Mouse (Mus musculus) intestine, embryonic 14.5 days (tissue): ENCODE results near the gene Prrc2a. TPM values are rescaled to one million over a fixed set of nuclear protein-coding genes. Genes with fewer than 3 reads are reported as not detected.

ENCODE experiments used
- ATAC-seq: fragments of 200-750 bp; cut with Nextera tagmentation; replicated peaks from 2 replicates; pipeline ENCODE4 v1.8.0; 2017; ENCODE audit warnings: low read depth, moderate number of reproducible peaks, moderate TSS enrichment, moderate library complexity; ENCODE audit not compliant: low FRiP score, low TSS enrichment
- DNase-seq: peaks from one replicate; pipeline ENCODE4 v3.0.0-alpha.2; 2018; ENCODE audit warnings: low spot score
- H3K27ac ChIP-seq: fragments of 300-500 bp; sonication (generic); 2 replicates; pipeline ENCODE4 v1.5.1; 2014; ENCODE audit warnings: low read depth, mild to moderate bottlenecking, control low read depth
- H3K27me3 ChIP-seq: fragments of 300-500 bp; sonication (generic); replicated peaks from 2 replicates; pipeline ENCODE4 v1.6.1; 2014; ENCODE audit warnings: low read length, control low read depth; ENCODE audit not compliant: control insufficient read depth, insufficient read depth
- H3K36me3 ChIP-seq: fragments of 300-500 bp; sonication (generic); 2 replicates; pipeline ENCODE4 v1.6.1; 2014; ENCODE audit warnings: low read length, control low read depth; ENCODE audit not compliant: control insufficient read depth, insufficient read depth
- H3K4me1 ChIP-seq: fragments of 300-500 bp; sonication (generic); replicated peaks from 2 replicates; pipeline ENCODE4 v1.6.1; 2014; ENCODE audit warnings: low read length, control low read depth, mixed read lengths; ENCODE audit not compliant: control insufficient read depth, insufficient read depth
- H3K4me2 ChIP-seq: fragments of 300-500 bp; sonication (generic); 2 replicates; pipeline ENCODE4 v1.6.1; 2014; ENCODE audit warnings: low read length
- H3K4me3 ChIP-seq: fragments of 300-500 bp; sonication (generic); 2 replicates; pipeline ENCODE4 v1.5.1; 2014; ENCODE audit warnings: low read depth, low read length, control low read depth, mixed read lengths
- H3K9ac ChIP-seq: fragments of 300-500 bp; sonication (generic); 2 replicates; pipeline ENCODE4 v1.6.1; 2014; ENCODE audit warnings: mild to moderate bottlenecking, low read length
- H3K9me3 ChIP-seq: fragments of 300-500 bp; sonication (generic); 2 replicates; pipeline ENCODE4 v1.6.1; 2016; ENCODE audit warnings: low read length, control low read depth; ENCODE audit not compliant: control insufficient read depth
- WGBS: fragments of 180-500 bp; shearing (Covaris S2); extraction: QIAGEN DNeasy Blood & Tissue Kit; methylation state at CpG from one replicate; pipeline ENCODE4 v1.1.7; 2014; 5-methylcytosine and 5-hydroxymethylcytosine counted together
- polyA plus RNA-seq: library from polyadenylated mRNA; unstranded; fragments of >200 nt; fragmentation: Nextera tagmentation; extraction: Ambion mirVana; gene quantifications from 2 replicates; pipeline ENCODE4 v1.2.1, GENCODE M21; 2014

Prrc2a gene
- polyA plus RNA-seq, 1 experiment from 2014 or later, result 186 TPM

- H3K4me3 ChIP-seq, result no peak overlapping the region
- peaks cover 19% of the 10 kb centered on the region for H3K4me1 ChIP-seq
- ATAC-seq (no peak), DNase-seq (no peak)
- H3K9ac ChIP-seq, result no peak overlapping the region
- no peak overlapping the region for H3K27ac ChIP-seq
- no peaks in the 10 kb centered on the region for H3K9me3 ChIP-seq
- peaks cover 62% of the 10 kb centered on the region for H3K36me3 ChIP-seq
- no peak overlapping the region for H3K4me2 ChIP-seq
- WGBS, result 84% methylated on average over 11 of the region's 11 CpGs
- H3K27me3 ChIP-seq, result no peaks in the 10 kb centered on the region
Measured at GRCm38 (mm10) chr17:35161421-35161820, 3.3 kb downstream of the Prrc2a start.

- Histone ChIP-seq H3K9ac (no peak overlapping the region), H3K27ac (no peak overlapping the region), H3K27me3 (no peaks in the 10 kb centered on the region), H3K4me3 (no peak overlapping the region), H3K4me2 (no peak overlapping the region), H3K4me1 (peaks cover 10% of the 10 kb centered on the region), H3K9me3 (no peaks in the 10 kb centered on the region), H3K36me3 (peaks cover 80% of the 10 kb centered on the region)
- WGBS, result 91% methylated on average over 7 of the region's 7 CpGs
- DNase-seq, result no peak
- ATAC-seq, result no peak
Measured at GRCm38 (mm10) chr17:35159638-35160037, 5.1 kb downstream of the Prrc2a start.

GRCm38 (mm10) chr17:35158850-35159593, 5.7 kb downstream of the Prrc2a start:
- no peak overlapping the region for H3K27ac ChIP-seq
- DNase-seq (no peak), ATAC-seq (no peak)
- H3K9ac ChIP-seq, result no peak overlapping the region
- peaks cover 10% of the 10 kb centered on the region for H3K4me1 ChIP-seq
- H3K4me2 ChIP-seq, result no peak overlapping the region
- peaks cover 86% of the 10 kb centered on the region for H3K36me3 ChIP-seq
- WGBS, result 92% methylated on average over 16 of the region's 16 CpGs
- H3K4me3 ChIP-seq, result no peak overlapping the region
- H3K27me3 ChIP-seq, result no peaks in the 10 kb centered on the region
- H3K9me3 ChIP-seq, result no peaks in the 10 kb centered on the region

- no peak overlapping the region for H3K9ac ChIP-seq
- DNase-seq, result no peak
- no peaks in the 10 kb centered on the region for H3K9me3 ChIP-seq
- H3K27me3 ChIP-seq, result no peaks in the 10 kb centered on the region
- no peak for ATAC-seq
- H3K4me2 ChIP-seq, result no peak overlapping the region
- H3K4me1 ChIP-seq, result peaks cover 3% of the 10 kb centered on the region
- no peak overlapping the region for H3K27ac ChIP-seq
- 89% methylated on average over 8 of the region's 8 CpGs for WGBS
- H3K36me3 ChIP-seq, result peaks cover 97% of the 10 kb centered on the region
- H3K4me3 ChIP-seq, result no peak overlapping the region
Measured at GRCm38 (mm10) chr17:35157661-35158175, 7.0 kb downstream of the Prrc2a start.

GRCm38 (mm10) chr17:35157254-35157653, 7.4 kb downstream of the Prrc2a start:
- Histone ChIP-seq H3K4me1 (no peaks in the 10 kb centered on the region), H3K4me2 (no peak overlapping the region), H3K27ac (no peak overlapping the region), H3K9me3 (no peaks in the 10 kb centered on the region), H3K4me3 (no peak overlapping the region), H3K9ac (no peak overlapping the region), H3K27me3 (no peaks in the 10 kb centered on the region), H3K36me3 (peaks cover 100% of the 10 kb centered on the region)
- ATAC-seq (no peak), DNase-seq (no peak)
- WGBS, result 88% methylated on average over 8 of the region's 8 CpGs

GRCm38 (mm10) chr17:35156461-35157200, 8.1 kb downstream of the Prrc2a start:
- WGBS, result 90% methylated on average over 33 of the region's 33 CpGs

GRCm38 (mm10) chr17:35155451-35155850, 9.2 kb downstream of the Prrc2a start:
- Histone ChIP-seq H3K9me3 (no peaks in the 10 kb centered on the region), H3K4me2 (no peak overlapping the region), H3K9ac (no peak overlapping the region), H3K36me3 (peaks cover 99% of the 10 kb centered on the region), H3K4me1 (no peaks in the 10 kb centered on the region), H3K4me3 (no peak overlapping the region), H3K27ac (no peak overlapping the region), H3K27me3 (no peaks in the 10 kb centered on the region)
- WGBS, result 92% methylated on average over 12 of the region's 12 CpGs
- no peak for ATAC-seq
- no peak for DNase-seq

More at GRCm38 (mm10) chr17:35156461-35157200, 8.1 kb downstream of the Prrc2a start:
- ATAC-seq, result no peak
- Histone ChIP-seq H3K27me3 (no peaks in the 10 kb centered on the region), H3K27ac (no peak overlapping the region), H3K9me3 (no peaks in the 10 kb centered on the region), H3K36me3 (peaks cover 100% of the 10 kb centered on the region), H3K9ac (no peak overlapping the region), H3K4me1 (no peaks in the 10 kb centered on the region), H3K4me2 (no peak overlapping the region), H3K4me3 (no peak overlapping the region)
- no peak for DNase-seq

GRCm38 (mm10) chr17:35154616-35155015, 10.1 kb downstream of the Prrc2a start:
- Histone ChIP-seq H3K4me3 (no peak overlapping the region), H3K36me3 (peaks cover 99% of the 10 kb centered on the region), H3K27me3 (no peaks in the 10 kb centered on the region), H3K9ac (no peak overlapping the region), H3K4me1 (no peaks in the 10 kb centered on the region), H3K4me2 (no peak overlapping the region), H3K9me3 (no peaks in the 10 kb centered on the region), H3K27ac (no peak overlapping the region)
- no peak for ATAC-seq
- 86% methylated on average over 7 of the region's 7 CpGs for WGBS
- DNase-seq, result no peak
